Mouse (Mus musculus) stomach, postnatal 0 days (tissue): ENCODE measurements around the gene Ubash3a.

Source experiments
- CTCF ChIP-seq: IDR thresholded peaks from 2 replicates; pipeline ENCODE4 v1.5.1; 2016; ENCODE audit warnings: antibody characterized with exemption, low read depth, mild to moderate bottlenecking, moderate library complexity
- EP300 ChIP-seq: optimal IDR thresholded peaks from 2 replicates; pipeline ENCODE3; 2016; ENCODE audit warnings: antibody characterized with exemption

DNA sequence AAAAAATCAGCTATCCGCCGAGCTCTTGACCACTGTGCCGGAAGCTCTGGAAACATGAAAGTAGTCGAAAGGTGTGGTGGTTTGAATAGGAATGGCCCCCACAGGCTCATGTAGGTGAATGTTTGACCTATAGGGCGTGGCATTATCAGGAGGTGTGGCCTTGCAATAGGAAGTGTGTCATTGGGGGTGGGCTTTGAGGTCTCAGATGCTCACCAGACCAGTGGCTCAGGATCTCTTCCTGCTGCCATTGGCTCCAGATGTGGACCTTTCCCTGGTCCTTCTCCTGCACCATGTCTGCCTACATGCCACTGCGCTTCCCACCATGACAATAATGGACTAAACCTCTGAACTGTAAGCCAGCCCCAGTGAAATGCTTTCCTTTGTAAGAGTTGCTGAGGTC is 4.2 kb downstream of the Ubash3a start:
- TF ChIP-seq EP300 (no peak), CTCF (no peak)
